Mouse (Mus musculus) CH12.LX (cell line): ENCODE results near the gene Rem2. TPM values are rescaled to one million over a fixed set of nuclear protein-coding genes. Genes with fewer than 3 reads are reported as not detected.

ENCODE experiments used
- DNase-seq: peaks from one replicate; pipeline ENCODE4 v3.0.0-alpha.2; 2013; ENCODE audit errors: extremely low read depth
- H3K27ac ChIP-seq: 2 replicates; pipeline ENCODE4 v1.5.1; 2012; ENCODE audit warnings: low read depth, mild to moderate bottlenecking, control low read depth, moderate library complexity; ENCODE audit not compliant: insufficient read depth
- H3K27me3 ChIP-seq: replicated peaks from 2 replicates; pipeline ENCODE3; 2012; ENCODE audit warnings: inconsistent platforms
- H3K36me3 ChIP-seq, 2 experiments: replicated peaks in 1 of 2; 2 replicates each; pipeline versions ENCODE3 to v1.6.1; 2012; ENCODE audit warnings: inconsistent platforms in 1 of 2, low read length in 1 of 2, mild to moderate bottlenecking in 1 of 2, mixed read lengths in 1 of 2, moderate library complexity in 1 of 2; ENCODE audit not compliant: control insufficient read depth in 1 of 2, insufficient read depth in 1 of 2
- H3K4me1 ChIP-seq, 2 experiments: 2 replicates each; pipeline ENCODE4 v1.6.1; 2012; ENCODE audit warnings: inconsistent platforms in 1 of 2, moderate library complexity in 1 of 2; ENCODE audit not compliant: insufficient read depth in 2 of 2, control insufficient read depth in 1 of 2
- H3K4me2 ChIP-seq: 2 replicates; pipeline ENCODE4 v1.6.1; 2012; ENCODE audit warnings: low read depth, mild to moderate bottlenecking, control low read depth; ENCODE audit not compliant: poor library complexity, insufficient read depth, severe bottlenecking
- H3K4me3 ChIP-seq, 3 experiments: fragments of 150-350 bp in 1 of 3; sonication (generic) in 1 of 3; replicated peaks in 1 of 3; 2 replicates each; pipeline versions ENCODE3 to v1.5.1; 2011 to 2012; ENCODE audit warnings: low read depth in 2 of 3, low read length in 2 of 3, mild to moderate bottlenecking in 2 of 3, moderate library complexity in 2 of 3, control low read depth in 1 of 3, improper control_type of control experiment in 1 of 3, inconsistent platforms in 1 of 3, mixed read lengths in 1 of 3; ENCODE audit not compliant: poor library complexity in 1 of 3
- H3K79me2 ChIP-seq: replicated peaks from 2 replicates; pipeline ENCODE4 v1.6.1; 2012; ENCODE audit warnings: mild to moderate bottlenecking, moderate library complexity; ENCODE audit not compliant: control insufficient read depth, poor library complexity, insufficient read depth, severe bottlenecking; ENCODE audit errors: extremely low read depth
- H3K9ac ChIP-seq: 2 replicates; pipeline ENCODE4 v1.6.1; 2012; ENCODE audit warnings: low read depth, mild to moderate bottlenecking, control low read depth, moderate library complexity; ENCODE audit not compliant: insufficient read depth
- H3K9me3 ChIP-seq: replicated peaks from 2 replicates; pipeline ENCODE3; 2012; ENCODE audit warnings: low read length, inconsistent platforms, mixed read lengths
- CHD1 ChIP-seq: IDR thresholded peaks from 2 replicates; pipeline ENCODE4 v1.6.1; 2012; ENCODE audit warnings: low read depth, low read length, improper control_type of control experiment, inconsistent platforms
- CTCF ChIP-seq, 2 experiments: IDR thresholded peaks in 1 of 2; conservative IDR thresholded peaks in 1 of 2; 2 replicates each; pipeline ENCODE4 v1.5.1; 2011 to 2012; ENCODE audit warnings: low read depth in 2 of 2, low read length in 2 of 2, improper control_type of control experiment in 1 of 2, inconsistent platforms in 1 of 2, mild to moderate bottlenecking in 1 of 2, moderate library complexity in 1 of 2
- E2F4 ChIP-seq: IDR thresholded peaks from 2 replicates; pipeline ENCODE4 v1.6.1; 2011; ENCODE audit warnings: low read depth, low read length, improper control_type of control experiment; ENCODE audit not compliant: insufficient replicate concordance
- ELF1 ChIP-seq: IDR thresholded peaks from 2 replicates; pipeline ENCODE4 v1.6.1; 2014; ENCODE audit warnings: low read depth, mild to moderate bottlenecking, inconsistent platforms, low read length, improper control_type of control experiment
- ETS1 ChIP-seq: conservative IDR thresholded peaks from 2 replicates; pipeline ENCODE4 v1.6.1; 2012; ENCODE audit warnings: low read depth, mild to moderate bottlenecking, inconsistent platforms, low read length, improper control_type of control experiment, moderate library complexity
- HCFC1 ChIP-seq: IDR thresholded peaks from 2 replicates; pipeline ENCODE4 v1.6.1; 2012; ENCODE audit warnings: low read depth, mild to moderate bottlenecking, inconsistent platforms, low read length, improper control_type of control experiment
- IRF4 ChIP-seq: IDR thresholded peaks from 2 replicates; pipeline ENCODE4 v1.6.1; 2014; ENCODE audit warnings: low read depth, mild to moderate bottlenecking, inconsistent platforms, low read length, improper control_type of control experiment
- JUN ChIP-seq: IDR thresholded peaks from 2 replicates; pipeline ENCODE4 v1.6.1; 2011; ENCODE audit warnings: low read depth, mild to moderate bottlenecking, low read length, improper control_type of control experiment, moderate library complexity; ENCODE audit not compliant: insufficient read depth
- JUND ChIP-seq: conservative IDR thresholded peaks from 2 replicates; pipeline ENCODE4 v1.6.1; 2011; ENCODE audit warnings: low read depth, low read length, improper control_type of control experiment
- MAX ChIP-seq: IDR thresholded peaks from 2 replicates; pipeline ENCODE4 v1.6.1; 2011; ENCODE audit warnings: low read length, improper control_type of control experiment
- MAZ ChIP-seq: IDR thresholded peaks from 2 replicates; pipeline ENCODE4 v1.6.1; 2012; ENCODE audit warnings: low read depth, mild to moderate bottlenecking, inconsistent platforms, low read length, improper control_type of control experiment, moderate library complexity
- MXI1 ChIP-seq: IDR thresholded peaks from 2 replicates; pipeline ENCODE4 v1.6.1; 2011; ENCODE audit warnings: mild to moderate bottlenecking, low read depth, low read length, improper control_type of control experiment
- NELFE ChIP-seq: IDR thresholded peaks from 2 replicates; pipeline ENCODE4 v1.6.1; 2011; ENCODE audit warnings: low read depth, low read length, improper control_type of control experiment
- RCOR1 ChIP-seq: conservative IDR thresholded peaks from 2 replicates; pipeline ENCODE4 v1.6.1; 2012; ENCODE audit warnings: low read depth, mild to moderate bottlenecking, inconsistent platforms, low read length, improper control_type of control experiment
- SIN3A ChIP-seq: IDR thresholded peaks from 2 replicates; pipeline ENCODE4 v1.6.1; 2012; ENCODE audit warnings: low read length, improper control_type of control experiment, inconsistent platforms
- SMC3 ChIP-seq: IDR thresholded peaks from 2 replicates; pipeline ENCODE4 v1.6.1; 2011; ENCODE audit warnings: low read depth, low read length, improper control_type of control experiment
- TBP ChIP-seq: conservative IDR thresholded peaks from 2 replicates; pipeline ENCODE4 v1.6.1; 2011; ENCODE audit warnings: low read depth, low read length, improper control_type of control experiment
- TCF12 ChIP-seq: IDR thresholded peaks from 2 replicates; pipeline ENCODE4 v1.6.1; 2014; ENCODE audit warnings: low read depth, mild to moderate bottlenecking, inconsistent platforms, low read length, improper control_type of control experiment
- USF1 ChIP-seq: IDR thresholded peaks from 2 replicates; pipeline ENCODE4 v1.6.1; 2014; ENCODE audit warnings: low read depth, mild to moderate bottlenecking, inconsistent platforms, low read length, improper control_type of control experiment
- USF2 ChIP-seq: conservative IDR thresholded peaks from 2 replicates; pipeline ENCODE4 v1.6.1; 2011; ENCODE audit warnings: low read depth, low read length, improper control_type of control experiment
- ZC3H11A ChIP-seq: IDR thresholded peaks from 2 replicates; pipeline ENCODE4 v1.6.1; 2012; ENCODE audit warnings: low read depth, mild to moderate bottlenecking, inconsistent platforms, low read length, improper control_type of control experiment
- ZKSCAN1 ChIP-seq: IDR thresholded peaks from 2 replicates; pipeline ENCODE4 v1.6.1; 2012; ENCODE audit warnings: low read depth, inconsistent platforms, low read length, improper control_type of control experiment, borderline replicate concordance
- ZMIZ1 ChIP-seq: IDR thresholded peaks from 2 replicates; pipeline ENCODE4 v1.6.1; 2012; ENCODE audit warnings: low read depth, mild to moderate bottlenecking, inconsistent platforms, low read length, improper control_type of control experiment
- ZNF384 ChIP-seq: IDR thresholded peaks from 2 replicates; pipeline ENCODE4 v1.6.1; 2012; ENCODE audit warnings: low read depth, low read length, improper control_type of control experiment, inconsistent platforms
- dilution Hi-C: fragments of 300-500 bp; cut with MboI; formaldehyde crosslinking; loops from 2 replicates; pipeline ENCODE4 v1.14.3; 2020; ENCODE audit warnings: low sequenced_read_pairs; ENCODE audit not compliant: extremely low pct_unique_long_range_greater_than_20kb, extremely low pct_ligation_motif_present
- in situ Hi-C: fragments of 300-500 bp; cut with MboI; formaldehyde crosslinking; loops from 3 replicates; pipeline ENCODE4 v1.14.3; 2019; ENCODE audit warnings: low sequenced_read_pairs, low pct_ligation_motif_present, low pct_unique_long_range_greater_than_20kb, mixed read lengths
- polyA plus RNA-seq: library from polyadenylated mRNA; unstranded; fragments of >175 nt; gene quantifications from 2 replicates; pipeline ENCODE4 v1.2.1, GENCODE M21; 2012; ENCODE audit warnings: low read depth; ENCODE audit not compliant: insufficient read length
- total RNA-seq, 2 experiments: library from RNA; depleted of rRNA; stranded (reverse); fragments of 300-350 nt in 1 of 2; fragments of >200 nt in 1 of 2; gene quantifications; 2 replicates each; pipeline ENCODE4 v1.2.3; 2012 to 2014

Rem2 gene
- total and polyA plus RNA-seq, 3 experiments: 0.08 TPM; not detected in 2

- H3K79me2 ChIP-seq: no peaks in the 10 kb centered on the region
- H3K9ac ChIP-seq: no peak overlapping the region
- peak; percentile 77 for DNase-seq
- dilution Hi-C loops (no loop called here), in situ Hi-C loops (loop anchor here (10.0 kb wide), 1 partner anchor 201 kb away; no protein-coding TSS in a partner anchor)
- no peak overlapping the region for H3K4me2 ChIP-seq
- TF ChIP-seq MAX: 0 out of 2 replicates have a peak, but pooled peaks have one; percentile 28
- TF ChIP-seq CHD1: no peak
- TF ChIP-seq MXI1: no peak
- no peak for TF ChIP-seq ZC3H11A
- no peak for TF ChIP-seq NELFE
- TF ChIP-seq HCFC1: no peak
- peak; percentile 65; the same call in 1 of the 2 replicates for TF ChIP-seq ELF1
- TF ChIP-seq ETS1: peak; percentile 42; the same call in 1 of the 2 replicates
- TF ChIP-seq JUND: no peak
- TF ChIP-seq SMC3: no peak
- peak; percentile 47; the same call in 1 of the 2 replicates for TF ChIP-seq TCF12
- no peak for TF ChIP-seq RCOR1
- no peak for TF ChIP-seq ZNF384
- TF ChIP-seq IRF4: peak; percentile 45; the same call in 1 of the 2 replicates
- H3K4me1 ChIP-seq: peaks cover 15 to 25% of the 10 kb centered on the region in 2 experiments
- peaks cover 1 to 7% of the 10 kb centered on the region in 2 experiments for H3K36me3 ChIP-seq
- H3K27me3 ChIP-seq: no peaks in the 10 kb centered on the region
- no peak overlapping the region for H3K27ac ChIP-seq
- H3K9me3 ChIP-seq: no peaks in the 10 kb centered on the region
- no peak overlapping the region for H3K4me3 ChIP-seq
These were observed 40.5 kb upstream of the Rem2 start for GRCm38 (mm10) chr14:54435194-54435918.

- Histone ChIP-seq H3K4me1 (peaks cover 17 to 41% of the 10 kb centered on the region in 2 experiments), H3K79me2 (no peaks in the 10 kb centered on the region), H3K27ac (no peak overlapping the region), H3K36me3 (no peaks in the 10 kb centered on the region), H3K4me3 (no peak overlapping the region), H3K9me3 (no peaks in the 10 kb centered on the region), H3K27me3 (no peaks in the 10 kb centered on the region), H3K9ac (no peak overlapping the region), H3K4me2 (no peak overlapping the region)
- no peak for TF ChIP-seq CTCF (conservative IDR thresholded peaks at IDR 0.05 in 1 of 2, IDR thresholded peaks at IDR 0.05 in 1 of 2; ENCODE audit: low read depth in 2 of 2, low read length in 2 of 2)
- no peak for TF ChIP-seq ZKSCAN1
- TF ChIP-seq USF1: no peak
- no peak for TF ChIP-seq ZNF384
- no peak for TF ChIP-seq MAZ
- TF ChIP-seq NELFE: no peak
- no peak for TF ChIP-seq ZMIZ1
- no peak for TF ChIP-seq E2F4
- no peak for TF ChIP-seq SMC3
- TF ChIP-seq SIN3A: no peak
- TF ChIP-seq USF2: no peak
- TF ChIP-seq TBP: no peak
- no peak for TF ChIP-seq MAX
- no peak for TF ChIP-seq JUN
- in situ Hi-C loops (loop anchor here (10.0 kb wide), 1 partner anchor 204 kb away; no protein-coding TSS in a partner anchor), dilution Hi-C loops (no loop called here)
- DNase-seq: no peak
These were observed 36.7 kb upstream of the Rem2 start for GRCm38 (mm10) chr14:54439155-54439554.
